Mouse (Mus musculus): ENCODE measurements around the gene Stac3. TPM values are rescaled to one million over a fixed set of nuclear protein-coding genes. Genes with fewer than 3 reads are reported as not detected.

Stac3 gene
- polyA plus RNA-seq, 1 experiment: 0.51 TPM

DNA sequence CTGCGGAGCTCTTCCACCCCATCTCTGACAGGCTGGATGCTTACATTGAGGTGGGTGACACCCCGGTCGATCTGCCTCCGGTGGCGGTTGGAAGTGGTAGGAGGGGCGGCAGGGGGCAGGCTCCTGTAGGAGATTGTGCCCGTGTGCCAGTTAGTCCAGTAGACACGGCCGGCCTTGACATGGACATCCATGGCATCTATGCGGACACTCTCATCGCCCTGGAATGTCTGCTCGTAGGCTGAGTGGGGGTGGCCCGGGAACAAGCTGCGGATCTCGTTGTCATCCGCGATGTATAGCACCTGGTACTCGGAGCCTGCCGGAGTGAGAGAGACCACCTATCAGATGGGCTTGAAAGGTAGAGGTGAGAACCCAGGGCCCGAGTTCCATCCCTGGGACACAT, 42.9 kb downstream of the Stac3 start:
- H3K36me3 ChIP-seq (ENCODE audit: control insufficient read depth, insufficient read depth, low read length): peaks cover 76% of the 10 kb centered on the region
- TF ChIP-seq POLR2A (IDR thresholded peaks at IDR 0.05; ENCODE audit: low read depth, low read length): no peak
- TF ChIP-seq CTCF (IDR thresholded peaks at IDR 0.05; ENCODE audit: extremely low read depth, insufficient read length, insufficient replicate concordance, low read depth, low read length): no peak
- H3K27me3 ChIP-seq (ENCODE audit: control insufficient read depth, insufficient read depth, low read length): no peaks in the 10 kb centered on the region
- no peak overlapping the region for H3K27ac ChIP-seq (ENCODE audit: insufficient read depth, low read depth, low read length)
- WGBS: 92% methylated on average over 20 of the region's 20 CpGs
- no peak overlapping the region for H3K4me3 ChIP-seq (ENCODE audit: low read depth, low read length)
- H3K4me1 ChIP-seq (ENCODE audit: control insufficient read depth, insufficient read depth, insufficient read length, low read length): peaks cover 2% of the 10 kb centered on the region; the same call in 1 of the 2 replicates

DNA sequence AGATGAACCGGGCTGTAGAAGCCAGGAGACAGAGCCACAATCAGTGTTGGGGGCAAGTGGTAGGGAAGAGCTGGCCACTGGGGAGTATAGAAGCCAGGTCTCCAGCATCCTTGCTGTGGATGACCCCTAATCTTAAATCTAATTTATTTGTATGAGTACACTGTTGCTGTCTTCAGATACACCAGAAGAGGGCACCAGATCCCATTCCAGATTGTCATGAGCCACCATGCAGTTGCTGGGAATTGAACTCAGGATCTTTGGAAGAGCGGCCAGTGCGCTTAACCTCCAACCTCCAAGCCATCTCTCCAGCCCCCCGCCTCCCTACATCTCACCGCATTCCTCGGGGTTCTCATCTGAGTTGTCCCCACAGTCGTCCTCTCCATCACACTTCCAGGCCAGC, 45.0 kb downstream of the Stac3 start:
- no peak overlapping the region for H3K4me3 ChIP-seq (ENCODE audit: low read depth, low read length)
- no peaks in the 10 kb centered on the region for H3K27me3 ChIP-seq (ENCODE audit: control insufficient read depth, insufficient read depth, low read length)
- WGBS: 90% methylated on average over 7 of the region's 7 CpGs
- peaks cover 2% of the 10 kb centered on the region; the same call in 1 of the 2 replicates for H3K4me1 ChIP-seq (ENCODE audit: control insufficient read depth, insufficient read depth, insufficient read length, low read length)
- H3K27ac ChIP-seq (ENCODE audit: insufficient read depth, low read depth, low read length): no peak overlapping the region
- peaks cover 75% of the 10 kb centered on the region for H3K36me3 ChIP-seq (ENCODE audit: control insufficient read depth, insufficient read depth, low read length)
- TF ChIP-seq CTCF (IDR thresholded peaks at IDR 0.05; ENCODE audit: extremely low read depth, insufficient read length, insufficient replicate concordance, low read depth, low read length): no peak
- TF ChIP-seq POLR2A (IDR thresholded peaks at IDR 0.05; ENCODE audit: low read depth, low read length): no peak

DNA sequence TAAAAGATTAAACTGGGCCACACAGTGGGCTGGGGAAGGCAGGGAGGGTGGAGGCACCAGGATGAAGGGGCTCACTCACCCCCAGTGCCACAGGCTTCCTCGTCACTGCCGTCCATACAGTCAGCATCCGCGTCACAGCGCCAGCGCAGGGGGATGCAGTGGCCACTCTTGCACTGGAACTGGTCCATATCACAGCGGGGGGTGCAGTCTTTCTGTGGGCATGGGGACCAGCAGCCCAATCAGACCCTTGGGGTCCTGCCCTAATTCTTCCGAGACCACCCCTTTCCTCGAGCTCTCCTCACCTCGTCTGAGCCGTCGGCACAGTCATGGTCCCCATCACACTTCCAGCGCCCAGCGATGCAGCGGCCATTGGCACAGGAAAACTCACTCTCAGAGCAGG, 46.8 kb downstream of the Stac3 start:
- TF ChIP-seq CTCF (IDR thresholded peaks at IDR 0.05; ENCODE audit: extremely low read depth, insufficient read length, insufficient replicate concordance, low read depth, low read length): no peak
- no peak for TF ChIP-seq POLR2A (IDR thresholded peaks at IDR 0.05; ENCODE audit: low read depth, low read length)
- no peak overlapping the region for H3K4me3 ChIP-seq (ENCODE audit: low read depth, low read length)
- no peak overlapping the region for H3K27ac ChIP-seq (ENCODE audit: insufficient read depth, low read depth, low read length)
- 94% methylated on average over 15 of the region's 15 CpGs for WGBS
- no peaks in the 10 kb centered on the region for H3K27me3 ChIP-seq (ENCODE audit: control insufficient read depth, insufficient read depth, low read length)
- peaks cover 2% of the 10 kb centered on the region; the same call in 1 of the 2 replicates for H3K4me1 ChIP-seq (ENCODE audit: control insufficient read depth, insufficient read depth, insufficient read length, low read length)
- H3K36me3 ChIP-seq (ENCODE audit: control insufficient read depth, insufficient read depth, low read length): peaks cover 75% of the 10 kb centered on the region

DNA sequence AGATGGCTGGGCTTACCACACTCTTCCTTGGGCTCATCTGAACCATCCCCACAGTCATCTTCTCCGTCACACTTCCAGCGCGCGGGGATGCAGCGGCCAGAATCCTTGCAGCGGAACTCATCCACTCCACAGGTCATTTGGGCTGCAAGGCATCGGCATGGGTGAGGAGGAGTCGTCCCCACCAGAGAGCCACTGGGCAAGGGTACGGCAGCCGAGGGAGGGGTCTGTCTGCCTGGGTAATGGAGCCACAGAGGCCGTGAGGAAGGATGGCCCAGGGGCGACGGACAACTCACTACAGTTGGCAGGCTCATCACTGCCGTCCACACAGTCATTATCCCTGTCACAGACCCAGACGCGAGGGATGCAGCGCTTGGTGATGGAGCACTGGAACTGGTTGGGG, 48.4 kb downstream of the Stac3 start:
- 93% methylated on average over 17 of the region's 17 CpGs for WGBS
- TF ChIP-seq CTCF (IDR thresholded peaks at IDR 0.05; ENCODE audit: extremely low read depth, insufficient read length, insufficient replicate concordance, low read depth, low read length) (no peak), POLR2A (IDR thresholded peaks at IDR 0.05; ENCODE audit: low read depth, low read length) (no peak)
- no peaks in the 10 kb centered on the region for H3K27me3 ChIP-seq (ENCODE audit: control insufficient read depth, insufficient read depth, low read length)
- no peak overlapping the region for H3K4me3 ChIP-seq (ENCODE audit: low read depth, low read length)
- no peak overlapping the region for H3K27ac ChIP-seq (ENCODE audit: insufficient read depth, low read depth, low read length)
- H3K4me1 ChIP-seq (ENCODE audit: control insufficient read depth, insufficient read depth, insufficient read length, low read length): peaks cover 2% of the 10 kb centered on the region; the same call in 1 of the 2 replicates
- peaks cover 78% of the 10 kb centered on the region for H3K36me3 ChIP-seq (ENCODE audit: control insufficient read depth, insufficient read depth, low read length)

DNA sequence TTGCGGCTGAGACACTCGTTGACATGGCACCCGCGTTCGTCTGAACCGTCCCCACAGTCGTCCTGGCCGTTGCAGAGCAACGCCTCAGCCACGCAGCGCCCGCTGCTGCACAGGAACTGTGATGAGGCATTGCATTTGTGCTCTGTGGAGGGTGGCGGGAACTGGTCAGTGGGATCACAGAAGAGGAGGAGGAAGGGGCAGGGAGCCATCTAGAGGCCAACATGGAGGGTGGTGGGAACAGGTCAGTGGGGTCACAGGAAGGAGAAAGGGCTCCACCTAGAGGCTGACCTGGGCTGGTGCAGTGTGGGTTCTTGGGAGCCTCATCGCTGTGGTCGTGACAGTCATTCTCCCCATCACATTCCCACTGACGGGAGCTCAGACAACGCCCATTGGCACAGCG, 54.2 kb downstream of the Stac3 start:
- WGBS: 89% methylated on average over 18 of the region's 18 CpGs
- TF ChIP-seq CTCF (IDR thresholded peaks at IDR 0.05; ENCODE audit: extremely low read depth, insufficient read length, insufficient replicate concordance, low read depth, low read length): peak; percentile 66; the same call in 1 of the 2 replicates
- TF ChIP-seq POLR2A (IDR thresholded peaks at IDR 0.05; ENCODE audit: low read depth, low read length): no peak
- Histone ChIP-seq H3K4me3 (ENCODE audit: low read depth, low read length) (no peak overlapping the region), H3K4me1 (ENCODE audit: control insufficient read depth, insufficient read depth, insufficient read length, low read length) (no peaks in the 10 kb centered on the region; the same call in 1 of the 2 replicates), H3K27me3 (ENCODE audit: control insufficient read depth, insufficient read depth, low read length) (no peaks in the 10 kb centered on the region), H3K36me3 (ENCODE audit: control insufficient read depth, insufficient read depth, low read length) (peaks cover 83% of the 10 kb centered on the region), H3K27ac (ENCODE audit: insufficient read depth, low read depth, low read length) (no peak overlapping the region)

DNA sequence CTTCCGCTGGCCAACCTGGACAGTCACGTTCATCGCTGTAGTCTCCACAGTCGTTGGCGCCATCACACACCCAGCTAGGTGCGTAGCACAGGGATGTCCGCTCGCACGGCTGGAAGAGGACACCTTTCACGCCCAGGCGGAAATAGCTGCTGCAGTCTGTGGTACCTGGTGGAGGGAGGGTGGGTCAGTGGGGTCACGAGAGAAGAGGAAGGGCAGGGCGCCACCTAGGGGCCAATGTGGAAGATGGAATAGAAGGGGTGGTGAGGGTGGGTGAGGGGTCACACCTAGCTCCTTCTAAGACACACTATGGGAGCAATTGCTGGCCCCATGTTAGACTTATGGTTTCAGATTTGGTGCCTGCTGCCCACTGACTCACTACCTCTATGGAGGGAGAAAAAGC, 55.9 kb downstream of the Stac3 start:
- Histone ChIP-seq H3K4me3 (ENCODE audit: low read depth, low read length) (no peak overlapping the region), H3K4me1 (ENCODE audit: control insufficient read depth, insufficient read depth, insufficient read length, low read length) (no peaks in the 10 kb centered on the region; the same call in 1 of the 2 replicates), H3K27me3 (ENCODE audit: control insufficient read depth, insufficient read depth, low read length) (no peaks in the 10 kb centered on the region), H3K36me3 (ENCODE audit: control insufficient read depth, insufficient read depth, low read length) (peaks cover 86% of the 10 kb centered on the region), H3K27ac (ENCODE audit: insufficient read depth, low read depth, low read length) (no peak overlapping the region)
- no peak for TF ChIP-seq POLR2A (IDR thresholded peaks at IDR 0.05; ENCODE audit: low read depth, low read length)
- TF ChIP-seq CTCF (IDR thresholded peaks at IDR 0.05; ENCODE audit: extremely low read depth, insufficient read length, insufficient replicate concordance, low read depth, low read length): peak; percentile 49; the same call in 1 of the 2 replicates
- 90% methylated on average over 13 of the region's 13 CpGs for WGBS

Other genes starting within 250 kb of the Stac3 start
- 1.1 and 1.8 TPM in 2 replicates for gene Kif5a, start 238.3 kb upstream of the Stac3 start, polyA plus RNA-seq (2012; rRNA removed)
- gene Dctn2, start 235.3 kb upstream of the Stac3 start, polyA plus RNA-seq (2012; rRNA removed): 92.0 and 190 TPM in 2 replicates
- gene Mbd6, start 212.7 kb upstream of the Stac3 start, polyA plus RNA-seq (2012; rRNA removed): 39.3 and 76.2 TPM in 2 replicates
- 24.0 and 30.7 TPM in 2 replicates for gene Mars, start 189.9 kb upstream of the Stac3 start, polyA plus RNA-seq (2012; rRNA removed)
- gene Arhgap9, start 179.7 kb upstream of the Stac3 start, polyA plus RNA-seq (2012; rRNA removed): 7.1 and 11.2 TPM in 2 replicates
- gene Gli1, start 159.7 kb upstream of the Stac3 start, polyA plus RNA-seq (2012; rRNA removed): 5.5 and 10.4 TPM in 2 replicates
- gene Inhbe, start 147.3 kb upstream of the Stac3 start, polyA plus RNA-seq (2012; rRNA removed): not detected in 2 replicates
- gene Inhbc, start 131.3 kb upstream of the Stac3 start, polyA plus RNA-seq (2012; rRNA removed): 0.09 TPM in 1 of 2 replicates, not detected in the other
- gene R3hdm2, start 121.4 kb upstream of the Stac3 start, polyA plus RNA-seq (2012; rRNA removed): 42.6 and 103 TPM in 2 replicates
- gene Ndufa4l2, start 13.3 kb downstream of the Stac3 start, polyA plus RNA-seq (2012; rRNA removed): 3.8 and 5.6 TPM in 2 replicates
- gene Shmt2, start 20.8 kb downstream of the Stac3 start, polyA plus RNA-seq (2012; rRNA removed): 36.6 and 49.6 TPM in 2 replicates
- 0.32 and 0.41 TPM in 2 replicates for gene Nxph4, start 32.9 kb downstream of the Stac3 start, polyA plus RNA-seq (2012; rRNA removed)
- 82.4 and 200 TPM in 2 replicates for gene Lrp1, start 119.5 kb downstream of the Stac3 start, polyA plus RNA-seq (2012; rRNA removed)
- gene Stat6, start 141.3 kb downstream of the Stac3 start, polyA plus RNA-seq (2012; rRNA removed): 45.7 and 101 TPM in 2 replicates
- gene Nemp1, start 165.2 kb downstream of the Stac3 start, polyA plus RNA-seq (2012; rRNA removed): 0.67 and 2.5 TPM in 2 replicates
- gene Nab2, start 166.9 kb downstream of the Stac3 start, polyA plus RNA-seq (2012; rRNA removed): 9.4 and 31.8 TPM in 2 replicates
- 166 and 688 TPM in 2 replicates for gene Myo1a, start 203.5 kb downstream of the Stac3 start, polyA plus RNA-seq (2012; rRNA removed)
- gene Tac2, start 222.8 kb downstream of the Stac3 start, polyA plus RNA-seq (2012; rRNA removed): 0.27 TPM in 1 of 2 replicates, not detected in the other
- 2.9 and 6.7 TPM in 2 replicates for gene Zbtb39, start 237.9 kb downstream of the Stac3 start, polyA plus RNA-seq (2012; rRNA removed)

Measured in small intestine, adult 2 months (tissue).